Mouse (Mus musculus) T-cell, adult 66 days (primary cell): Measurements from ENCODE around the gene Zfp738. TPM values are rescaled to one million over a fixed set of nuclear protein-coding genes. Genes with fewer than 3 reads are reported as not detected.

Experiments
- total RNA-seq, 2 experiments: library from RNA; stranded (reverse); gene quantifications; 3 replicates in 1 of 2; 4 replicates in 1 of 2; pipeline ENCODE4 v1.2.4; 2023

The Zfp738 gene
- 10 to 100 TPM; 14.2 to 16.6 TPM for total RNA-seq

GRCm38 (mm10) chr13:67686971-67687370, at the start of gene Zfp738:
Gene Zfp738, minus strand, starts transcription at chr13:67687071.

GRCm38 (mm10) chr13:67728641-67729318, 41.9 kb upstream of the Zfp738 start, which contains the start of gene Zfp65:
Gene Zfp65, minus strand, starts transcription at chr13:67729173.

DNA sequence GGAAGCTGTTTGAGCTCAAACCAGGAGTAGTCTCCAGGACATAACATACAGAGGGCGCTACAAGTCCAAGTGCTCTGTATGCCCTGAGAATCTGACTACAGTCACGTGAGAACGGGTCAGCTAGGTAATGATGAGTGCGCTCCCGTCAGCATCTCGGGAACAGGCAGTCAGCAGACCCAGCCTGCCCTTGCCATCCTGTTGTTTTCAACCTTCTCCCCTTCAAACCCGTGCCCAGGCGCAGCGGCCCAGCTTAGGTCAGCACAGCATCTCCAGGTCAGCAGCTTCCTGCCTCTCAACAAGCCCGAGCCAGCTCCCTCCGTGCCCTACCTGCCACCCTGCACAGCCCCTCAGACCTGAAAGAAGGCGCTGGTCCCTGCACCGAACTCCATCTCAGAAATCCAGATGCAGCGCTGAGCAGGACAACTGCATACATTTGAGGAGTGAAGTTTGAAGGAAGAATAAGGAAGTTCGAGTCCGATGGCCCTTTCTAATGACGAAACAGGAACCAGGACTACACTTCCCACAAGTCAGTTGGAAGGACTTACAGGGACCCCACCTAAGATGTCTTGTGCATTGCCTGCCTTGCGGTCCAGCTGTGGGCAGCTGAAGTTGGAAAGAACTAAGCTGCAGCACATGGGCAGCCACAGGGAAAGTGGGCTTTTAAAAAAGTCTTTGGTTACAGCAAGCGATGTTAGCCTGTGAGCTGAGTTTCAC, 49.4 kb downstream of the Zfp738 start, which contains the start of the genes Gm49345 and Zfp729a:
Gene Gm49345, minus strand, starts transcription at position 476 of the 714 bp plus-strand sequence.
Gene Zfp729a, minus strand, starts transcription at position 498 of the 714 bp plus-strand sequence.

DNA sequence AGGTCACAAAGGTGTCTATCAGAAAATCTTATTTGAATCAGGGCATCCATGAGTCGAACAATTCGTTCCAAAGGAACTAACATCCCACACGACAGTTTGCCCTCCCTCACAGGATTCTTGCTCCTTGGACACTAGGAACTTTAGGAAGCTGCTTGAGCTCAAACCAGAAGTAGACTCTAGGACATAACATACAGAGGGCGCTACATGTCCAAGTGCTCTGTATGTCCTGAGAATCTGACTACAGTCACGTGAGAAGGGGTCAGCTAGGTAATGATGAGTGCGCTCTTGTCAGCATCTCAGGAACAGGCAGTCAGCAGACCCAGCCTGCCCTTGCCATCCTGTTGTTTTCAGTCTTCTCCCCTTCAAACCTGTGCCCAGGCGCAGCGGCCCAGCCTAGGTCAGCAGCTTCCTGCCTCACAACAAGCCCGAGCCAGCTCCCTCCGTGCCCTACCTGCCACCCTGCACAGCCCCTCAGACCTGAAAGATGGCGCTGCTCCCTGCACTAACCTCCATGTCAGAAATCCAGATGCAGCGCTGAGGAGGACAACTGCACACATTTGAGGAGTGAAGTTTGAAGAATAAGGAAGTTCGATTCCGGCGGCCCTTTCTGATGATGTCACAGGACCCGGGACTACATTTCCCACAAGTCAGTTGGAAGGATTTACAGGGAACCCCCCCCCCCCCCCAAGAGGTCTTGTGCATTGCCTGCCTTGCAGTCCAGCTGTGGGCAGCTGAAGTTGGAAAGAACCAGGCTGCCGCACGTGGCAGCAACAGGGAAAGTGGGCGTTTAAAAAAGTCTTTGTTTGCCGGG, 77.6 kb downstream of the Zfp738 start, which contains the start of gene Zfp729b:
Gene Zfp729b, minus strand, starts transcription at position 642 of the 811 bp plus-strand sequence.

Other genes with a start within 250 kb of the Zfp738 start
- gene Zfp874a, start 235.4 kb downstream of the Zfp738 start, total RNA-seq, result 10 to 100 TPM; 12.4 to 14.4 TPM
- 10 to 100 TPM; 17.1 to 18.3 TPM for gene Zfp874b, start 202.8 kb downstream of the Zfp738 start, total RNA-seq
- gene Zfp58, start 186.5 kb downstream of the Zfp738 start, total RNA-seq, result 10 to 100 TPM; 12.6 to 13.9 TPM
- not detected for gene Gm26965, start 160.9 kb downstream of the Zfp738 start, total RNA-seq
- gene Zfp87, start 160.9 kb downstream of the Zfp738 start, total RNA-seq, result 10 to 100 TPM; 23.3 to 25.2 TPM
- 1 to 10 TPM; 8.6 to 9.3 TPM for gene Zfp748, start 133.2 kb downstream of the Zfp738 start, total RNA-seq
- 10 to 100 TPM; 15.6 to 15.8 TPM for gene Zfp729b, start 77.4 kb downstream of the Zfp738 start, total RNA-seq
- gene Gm49345, start 49.3 kb downstream of the Zfp738 start, total RNA-seq, result 1 to 10 TPM; 3.3 to 8.8 TPM
- 10 to 100 TPM; 12.3 to 15.7 TPM for gene Zfp729a, start 49.3 kb downstream of the Zfp738 start, total RNA-seq
- gene Zfp65, start 42.1 kb upstream of the Zfp738 start, total RNA-seq, result 10 to 100 TPM in 1 of 2 experiments, 1 to 10 TPM in 1; 9.3 to 17.4 TPM
- gene Zfp85, start 68.2 kb upstream of the Zfp738 start, total RNA-seq, result 1 to 10 TPM; 4.9 to 5.0 TPM
- gene Zfp493, start 92.6 kb upstream of the Zfp738 start, total RNA-seq, result 1 to 10 TPM; 1.0 to 2.1 TPM
- gene Zfp273, start 126.7 kb upstream of the Zfp738 start, total RNA-seq, result 1 to 10 TPM; 4.3 to 5.5 TPM
- not detected for gene Gm10037, start 144.0 kb upstream of the Zfp738 start, total RNA-seq
- not detected for gene BC048507, start 176.3 kb upstream of the Zfp738 start, total RNA-seq